Mouse (Mus musculus) forebrain, postnatal 0 days (tissue): Measurements from ENCODE around the gene Gm6040. TPM values are rescaled to one million over a fixed set of nuclear protein-coding genes. Genes with fewer than 3 reads are reported as not detected.

ENCODE experiments used
- ATAC-seq: fragments of 200-750 bp; cut with Nextera tagmentation; 2 replicates; pipeline ENCODE4 v1.8.0; 2017; ENCODE audit warnings: mild to moderate bottlenecking, moderate library complexity
- DNase-seq: peaks from one replicate; pipeline ENCODE4 v3.0.0-alpha.2; 2015
- H3K27ac ChIP-seq: fragments of 300-500 bp; sonication (generic); 2 replicates; pipeline ENCODE4 v1.5.1; 2014; ENCODE audit warnings: low read depth, mild to moderate bottlenecking, antibody characterized with exemption, low read length, moderate library complexity, mixed read lengths
- H3K27me3 ChIP-seq: fragments of 300-500 bp; sonication (generic); 2 replicates; pipeline ENCODE4 v1.6.1; 2014; ENCODE audit warnings: mild to moderate bottlenecking, low read length, mixed read lengths; ENCODE audit not compliant: insufficient read depth
- H3K36me3 ChIP-seq: fragments of 300-500 bp; sonication (generic); 2 replicates; pipeline ENCODE4 v1.6.1; 2014; ENCODE audit warnings: mild to moderate bottlenecking, moderate library complexity; ENCODE audit not compliant: insufficient read depth
- H3K4me1 ChIP-seq: fragments of 300-500 bp; sonication (generic); 2 replicates; pipeline ENCODE4 v1.6.1; 2014; ENCODE audit warnings: antibody characterized with exemption; ENCODE audit not compliant: insufficient read depth
- H3K4me2 ChIP-seq: fragments of 300-500 bp; sonication (generic); 2 replicates; pipeline ENCODE4 v1.6.1; 2014; ENCODE audit warnings: low read depth, mild to moderate bottlenecking, moderate library complexity
- H3K4me3 ChIP-seq: fragments of 300-500 bp; sonication (generic); 2 replicates; pipeline ENCODE4 v1.5.1; 2014; ENCODE audit warnings: low read depth, low read length, mixed read lengths
- H3K9ac ChIP-seq: fragments of 300-500 bp; sonication (generic); 2 replicates; pipeline ENCODE4 v1.6.1; 2014; ENCODE audit warnings: mild to moderate bottlenecking
- H3K9me3 ChIP-seq: fragments of 300-500 bp; sonication (generic); 2 replicates; pipeline ENCODE4 v1.6.1; 2016; ENCODE audit warnings: low read length
- CTCF ChIP-seq: sonication (generic); IDR thresholded peaks from 2 replicates; pipeline ENCODE4 v1.5.1; 2016; ENCODE audit warnings: antibody characterized with exemption, control low read depth, low read depth
- WGBS: fragments of 180-500 bp; shearing (Covaris S2); extraction: QIAGEN DNeasy Blood & Tissue Kit; methylation state at CpG from one replicate; pipeline ENCODE4 v1.1.7; 2014; 5-methylcytosine and 5-hydroxymethylcytosine counted together
- polyA plus RNA-seq: library from polyadenylated mRNA; unstranded; fragments of >200 nt; fragmentation: Nextera tagmentation; extraction: Ambion mirVana; gene quantifications from 2 replicates; pipeline ENCODE4 v1.2.1, GENCODE M21; 2015
- total RNA-seq: library from RNA; depleted of rRNA; stranded (reverse); fragments of >200 nt; gene quantifications from 2 replicates; pipeline ENCODE4 v1.2.3, GENCODE M21; 2014; rRNA removed

Gm6040 gene
- total RNA-seq (not detected in 2 replicates), polyA plus RNA-seq (not detected in 2 replicates)

GRCm38 (mm10) chr8:20921971-20922370 is at the start of gene Gm6040:
Gene Gm6040 (minus strand): TSS chr8:20922071.
- Histone ChIP-seq H3K27me3 (no peaks in the 10 kb centered on the region), H3K36me3 (no peaks in the 10 kb centered on the region), H3K4me1 (no peaks in the 10 kb centered on the region), H3K4me2 (no peak within 1 kb of the TSS), H3K9me3 (peaks cover 3% of the 10 kb centered on the region; the same call in 1 of the 2 replicates), H3K9ac (no peak within 1 kb of the TSS), H3K27ac (no peak within 1 kb of the TSS), H3K4me3 (no peak within 1 kb of the TSS)
- 72% methylated on average over 3 of the region's 3 CpGs for WGBS
- no peak for DNase-seq
- TF ChIP-seq CTCF: no peak
- no peak for ATAC-seq

- ATAC-seq: no peak
- Histone ChIP-seq H3K27me3 (no peaks in the 10 kb centered on the region), H3K4me1 (no peaks in the 10 kb centered on the region), H3K36me3 (no peaks in the 10 kb centered on the region), H3K4me3 (no peak overlapping the region), H3K27ac (no peak overlapping the region), H3K9ac (no peak overlapping the region), H3K9me3 (0 out of 2 replicates have a peak, but pooled peaks cover 4% of the 10 kb centered on the region), H3K4me2 (no peak overlapping the region)
- no peak for TF ChIP-seq CTCF
- WGBS: 68% methylated on average over 2 of the region's 2 CpGs
- no peak for DNase-seq
These were observed 42.7 kb upstream of the Gm6040 start for GRCm38 (mm10) chr8:20964531-20964930.

DNA sequence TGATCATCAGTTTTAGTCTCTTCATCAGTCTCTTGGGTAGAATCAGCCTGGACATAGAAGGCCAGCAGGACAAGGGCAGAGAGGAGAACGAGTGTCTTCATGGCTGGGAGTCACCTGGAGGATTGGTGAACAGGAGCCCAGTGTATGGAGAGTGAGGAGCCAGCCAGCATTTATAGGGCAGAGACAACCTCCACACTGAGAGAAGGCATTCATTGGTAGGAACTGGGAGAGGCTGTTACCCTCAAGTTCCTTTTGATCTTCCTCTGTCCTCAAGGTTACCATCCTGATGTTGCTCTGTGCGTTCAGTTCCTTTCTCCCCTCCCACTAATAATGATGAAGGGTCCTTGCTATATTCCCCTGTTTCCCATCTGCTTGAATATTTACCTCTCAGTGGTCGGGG is 22.7 kb upstream of the Gm6040 start, which contains the start of gene AY761185:
TSS of gene AY761185 (minus strand) at position 101 of the 400 bp plus-strand sequence.
- ATAC-seq (no peak), DNase-seq (no peak)
- TF ChIP-seq CTCF: no peak
- H3K9ac ChIP-seq: no peak within 1 kb of the TSS
- no peak within 1 kb of the TSS for H3K4me2 ChIP-seq
- no peaks in the 10 kb centered on the region for H3K27me3 ChIP-seq
- no peaks in the 10 kb centered on the region for H3K4me1 ChIP-seq
- no peaks in the 10 kb centered on the region for H3K36me3 ChIP-seq
- 67% methylated on average over 3 of the region's 3 CpGs for WGBS
- no peak within 1 kb of the TSS for H3K4me3 ChIP-seq
- no peak within 1 kb of the TSS for H3K27ac ChIP-seq
- H3K9me3 ChIP-seq: peaks cover 18% of the 10 kb centered on the region; the same call in 1 of the 2 replicates

DNA sequence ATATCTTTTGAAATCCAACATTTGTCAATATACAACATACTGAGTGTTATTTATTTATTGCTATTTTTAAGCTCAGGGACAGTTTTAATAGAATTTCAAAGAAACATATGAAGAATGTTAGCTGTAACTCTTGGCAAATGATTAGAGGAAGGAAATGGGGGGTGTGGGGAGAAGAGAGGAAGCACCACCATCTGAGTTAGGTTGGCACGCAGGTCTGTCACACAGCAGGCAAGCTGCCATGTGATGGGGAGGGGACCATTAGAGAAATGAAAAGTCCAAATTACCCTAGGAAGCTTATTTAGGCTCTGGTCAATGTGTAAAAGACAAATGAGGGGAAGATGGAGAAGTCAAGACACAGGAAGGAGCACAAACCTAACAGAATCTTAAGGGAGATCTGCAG is 9.6 kb downstream of the Gm6040 start:
- no peak for TF ChIP-seq CTCF
- 76% methylated on average over 1 of the region's 1 CpGs for WGBS
- H3K36me3 ChIP-seq: no peaks in the 10 kb centered on the region

GRCm38 (mm10) chr8:20908256-20908655 is 13.6 kb downstream of the Gm6040 start:
- Histone ChIP-seq H3K27me3 (no peaks in the 10 kb centered on the region), H3K4me1 (no peaks in the 10 kb centered on the region), H3K36me3 (no peaks in the 10 kb centered on the region), H3K9ac (no peak overlapping the region), H3K27ac (no peak overlapping the region), H3K4me2 (no peak overlapping the region), H3K9me3 (no peaks in the 10 kb centered on the region), H3K4me3 (no peak overlapping the region)
- WGBS: 60% methylated on average over 2 of the region's 2 CpGs
- no peak for TF ChIP-seq CTCF
- DNase-seq (no peak), ATAC-seq (no peak)

More for the DNA sequence above, 9.6 kb downstream of the Gm6040 start:
- no peak for DNase-seq
- Histone ChIP-seq H3K4me3 (no peak overlapping the region), H3K4me2 (no peak overlapping the region), H3K9ac (no peak overlapping the region), H3K27ac (no peak overlapping the region), H3K4me1 (no peaks in the 10 kb centered on the region), H3K27me3 (no peaks in the 10 kb centered on the region), H3K9me3 (0 out of 2 replicates have a peak, but pooled peaks cover 5% of the 10 kb centered on the region)
- no peak for ATAC-seq

GRCm38 (mm10) chr8:20907119-20907518 is 14.8 kb downstream of the Gm6040 start:
- Histone ChIP-seq H3K9ac (no peak overlapping the region), H3K27me3 (no peaks in the 10 kb centered on the region), H3K9me3 (no peaks in the 10 kb centered on the region), H3K27ac (no peak overlapping the region), H3K4me2 (no peak overlapping the region), H3K36me3 (no peaks in the 10 kb centered on the region), H3K4me3 (no peak overlapping the region), H3K4me1 (no peaks in the 10 kb centered on the region)
- ATAC-seq (no peak), DNase-seq (no peak)
- TF ChIP-seq CTCF: no peak
- WGBS: 92% methylated on average over 2 of the region's 2 CpGs

DNA sequence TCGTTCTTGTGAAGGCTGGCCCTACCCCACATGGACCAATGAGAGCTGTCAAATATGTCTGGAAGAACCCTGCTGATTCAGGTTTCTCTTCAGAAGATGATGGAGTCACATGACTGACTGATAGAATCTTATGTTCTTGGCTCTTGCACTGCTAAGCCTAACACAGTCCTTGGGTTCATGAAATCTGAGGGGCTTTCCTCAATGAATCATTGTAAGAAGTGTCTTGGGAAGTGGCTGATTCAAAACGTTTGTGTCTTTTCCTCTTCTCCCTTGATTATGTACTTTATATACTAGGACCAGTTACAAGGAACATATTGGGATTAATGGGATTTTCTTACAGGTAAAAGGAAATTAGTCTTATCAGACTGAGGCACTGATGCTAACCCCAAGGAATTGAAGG is 19.3 kb downstream of the Gm6040 start, which contains the start of gene Gm15056:
TSS of gene Gm15056 (minus strand) at position 101 of the 400 bp plus-strand sequence.
- no peaks in the 10 kb centered on the region for H3K4me1 ChIP-seq
- H3K27ac ChIP-seq: no peak within 1 kb of the TSS
- no peak for DNase-seq
- no peak for ATAC-seq
- H3K4me3 ChIP-seq: no peak within 1 kb of the TSS
- no peaks in the 10 kb centered on the region for H3K27me3 ChIP-seq
- no peak within 1 kb of the TSS for H3K4me2 ChIP-seq
- H3K9ac ChIP-seq: no peak within 1 kb of the TSS
- no peak for TF ChIP-seq CTCF
- H3K36me3 ChIP-seq: no peaks in the 10 kb centered on the region
- 47% methylated on average over 2 of the region's 2 CpGs for WGBS
- H3K9me3 ChIP-seq: peaks cover 6% of the 10 kb centered on the region; the same call in 1 of the 2 replicates
